ENCODE assay signal across 22 mouse cellular contexts in genomic region chr13:110083961-110084360, GRCm38 (mm10).
"Had no signal": no experiment of that assay in that cellular context is flagged by ENCODE, and none has a peak within 500 bp of the region (broad histone marks: within the 10 kb centered on the region; RNA-seq: fewer than 3 reads in every experiment).

No protein-coding gene starts in this region.

- H3K36me3 ChIP-seq: limb, embryonic 10.5 days; limb, embryonic 13.5 days; liver, embryonic 12.5 days; liver, embryonic 15.5 days; lung, embryonic 15.5 days; stomach, embryonic 15.5 days had no signal

- H3K9me3 ChIP-seq: limb, embryonic 10.5 days; limb, embryonic 13.5 days; liver, embryonic 15.5 days; lung, embryonic 15.5 days; neural tube, embryonic 13.5 days; stomach, embryonic 15.5 days had no signal

- H3K4me2 ChIP-seq: limb, embryonic 13.5 days; liver, embryonic 12.5 days; liver, embryonic 15.5 days; lung, embryonic 15.5 days; neural tube, embryonic 13.5 days; stomach, embryonic 15.5 days had no signal

- H3K27ac ChIP-seq: kidney, postnatal 0 days; layer of hippocampus, adult 2 months; limb, embryonic 10.5 days; limb, embryonic 13.5 days; liver, embryonic 12.5 days; liver, embryonic 15.5 days; lung, embryonic 15.5 days; neural tube, embryonic 13.5 days; stomach, embryonic 15.5 days had no signal

- ATAC-seq: liver, embryonic 12.5 days; midbrain, embryonic 16.5 days had no signal

- DNase-seq: kidney, adult 2 months; kidney, postnatal 25 days; layer of hippocampus, adult 9-11 months; liver; lung, adult 18-20 months; lung, postnatal 10 days; lung, postnatal 36 days; retina, postnatal 1 day; right cerebral cortex, postnatal 25 days; spleen, adult 18-20 months; thymus, postnatal 25 days had no signal

- H3K4me3 ChIP-seq: layer of hippocampus, adult 2 months; limb, embryonic 10.5 days; limb, embryonic 13.5 days; liver, embryonic 12.5 days; liver, embryonic 15.5 days; lung, embryonic 15.5 days; myocyte; neural tube, embryonic 13.5 days; stomach, embryonic 15.5 days had no signal

- H3K4me1 ChIP-seq: limb, embryonic 10.5 days; limb, embryonic 13.5 days; liver, embryonic 12.5 days; liver, embryonic 15.5 days; lung, embryonic 15.5 days; neural tube, embryonic 13.5 days; stomach, embryonic 15.5 days had no signal

- H3K27me3 ChIP-seq: limb, embryonic 13.5 days; liver, embryonic 12.5 days; liver, embryonic 15.5 days; lung, embryonic 15.5 days; neural tube, embryonic 13.5 days; stomach, embryonic 15.5 days had no signal

- H3K9ac ChIP-seq: limb, embryonic 13.5 days; liver, embryonic 12.5 days; liver, embryonic 15.5 days; lung, embryonic 15.5 days; neural tube, embryonic 13.5 days; stomach, embryonic 15.5 days had no signal
